Mouse (Mus musculus) cortical plate, adult 2 months (tissue): Measurements from ENCODE around the gene Ppp1r12b.

Source experiments
- CTCF ChIP-seq: fragments of 200-500 bp; IDR thresholded peaks from 2 replicates; pipeline ENCODE4 v1.5.1; 2011; ENCODE audit warnings: mild to moderate bottlenecking, control low read depth, low read length; ENCODE audit not compliant: insufficient read depth; ENCODE audit errors: extremely low read depth
- POLR2A ChIP-seq: fragments of 200-500 bp; IDR thresholded peaks from 2 replicates; pipeline ENCODE4 v1.6.1; 2011; ENCODE audit warnings: mild to moderate bottlenecking, low read length, control low read depth; ENCODE audit not compliant: insufficient read depth; ENCODE audit errors: extremely low read depth

DNA sequence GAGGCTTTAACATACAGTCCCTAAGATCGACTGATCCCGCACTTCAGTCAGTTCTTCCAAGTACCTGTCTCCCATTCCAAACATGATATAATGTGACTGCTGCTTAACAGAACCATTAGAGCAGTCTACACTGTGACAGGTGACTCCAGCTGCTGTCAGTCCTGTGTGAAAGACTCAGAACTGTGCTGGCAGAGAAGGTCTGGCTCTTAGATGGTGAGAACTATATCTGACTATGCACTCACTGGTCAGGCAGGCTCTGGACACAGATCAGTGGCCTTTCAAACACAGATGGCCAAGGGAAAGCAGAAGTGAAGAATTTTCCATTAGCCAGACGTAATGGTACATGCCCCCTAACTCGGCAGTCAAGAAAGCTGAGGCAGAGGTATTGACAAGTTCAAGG lies 43.9 kb downstream of the Ppp1r12b start:
- TF ChIP-seq CTCF (no peak), POLR2A (no peak)
